Mouse (Mus musculus) adrenal gland, postnatal 25 days (tissue): Measurements from ENCODE around the gene Syne1. TPM values are rescaled to one million over a fixed set of nuclear protein-coding genes. Genes with fewer than 3 reads are reported as not detected.
A peak's percentile ranks its signal among the peaks of the same experiment; 100 is the strongest.
"Not testable (repeated sequence)": the region's sequence is repeated elsewhere in the genome, so short reads cannot be mapped to it uniquely, and the experiment has no call there.

Experiments used
- DNase-seq: peaks from one replicate; pipeline ENCODE4 v3.0.0; 2021; ENCODE audit warnings: mixed read lengths
- total RNA-seq: library from RNA; stranded (reverse); gene quantifications from 2 replicates; pipeline ENCODE4 v1.2.3, GENCODE M21; 2021

Syne1 gene
- total RNA-seq, 1 experiment from 2014 or later: 21.7 TPM

DNA sequence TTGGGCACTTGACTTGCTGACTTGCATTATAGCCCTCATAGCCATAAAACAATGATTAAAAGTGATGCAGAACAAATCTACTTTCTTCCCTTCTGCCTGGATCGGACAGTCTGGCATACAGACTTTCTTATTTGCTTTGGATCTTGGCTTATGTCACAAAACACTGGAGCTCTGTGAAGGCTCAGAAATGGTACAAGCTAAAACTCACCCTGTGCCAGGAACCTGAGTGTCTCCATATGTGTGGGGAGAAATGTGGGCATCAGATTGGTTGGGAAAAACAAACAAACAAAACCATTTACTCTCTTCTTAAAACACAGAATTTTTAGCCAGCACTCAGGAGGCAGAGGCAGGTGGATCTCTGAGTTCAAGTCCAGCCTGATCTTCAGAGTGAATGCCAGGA lies 30.6 kb downstream of the Syne1 start:
- DNase-seq: no peak

DNA sequence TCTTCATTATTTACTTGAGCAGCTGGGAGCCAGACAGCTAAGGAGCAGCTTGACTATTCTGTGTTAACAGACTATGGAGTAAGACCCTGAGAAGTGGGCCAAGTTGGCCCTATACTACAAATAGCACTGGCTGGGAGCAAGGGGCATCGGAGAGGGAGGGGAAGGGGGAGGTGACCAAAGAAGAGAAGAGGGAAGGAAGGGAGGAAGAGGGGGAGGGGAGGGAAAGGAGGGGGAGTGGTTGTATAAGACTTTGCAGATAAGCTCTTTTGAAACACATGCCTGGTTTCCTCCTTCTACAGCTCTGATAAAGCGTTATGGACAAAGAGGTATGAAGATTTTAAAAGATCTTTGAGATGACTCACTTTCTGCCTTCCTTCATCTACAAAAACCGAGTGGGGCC lies 36.0 kb downstream of the Syne1 start:
- DNase-seq: no peak

GRCm38 (mm10) chr10:5514134-5514533 lies 37.1 kb downstream of the Syne1 start:
- DNase-seq: no peak

DNA sequence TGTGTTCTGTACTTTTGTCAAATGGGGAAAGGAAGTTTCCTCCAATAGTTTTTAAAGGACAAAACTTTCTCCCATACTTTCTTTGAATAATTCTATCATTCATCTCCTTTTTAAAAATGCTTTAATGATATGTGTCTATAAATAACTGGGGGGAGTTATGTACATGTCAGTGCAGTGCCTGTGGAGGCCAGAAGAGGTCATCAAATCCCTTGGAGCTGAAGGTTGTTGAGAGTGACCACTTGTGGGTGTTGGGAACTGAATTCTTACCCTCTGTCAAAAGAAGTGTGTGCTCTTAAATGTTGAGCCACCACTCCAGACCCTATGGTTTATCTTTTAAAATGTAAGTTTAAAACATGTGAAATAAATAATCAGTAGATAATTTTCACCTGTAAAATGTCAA lies 39.0 kb downstream of the Syne1 start:
- no peak for DNase-seq

DNA sequence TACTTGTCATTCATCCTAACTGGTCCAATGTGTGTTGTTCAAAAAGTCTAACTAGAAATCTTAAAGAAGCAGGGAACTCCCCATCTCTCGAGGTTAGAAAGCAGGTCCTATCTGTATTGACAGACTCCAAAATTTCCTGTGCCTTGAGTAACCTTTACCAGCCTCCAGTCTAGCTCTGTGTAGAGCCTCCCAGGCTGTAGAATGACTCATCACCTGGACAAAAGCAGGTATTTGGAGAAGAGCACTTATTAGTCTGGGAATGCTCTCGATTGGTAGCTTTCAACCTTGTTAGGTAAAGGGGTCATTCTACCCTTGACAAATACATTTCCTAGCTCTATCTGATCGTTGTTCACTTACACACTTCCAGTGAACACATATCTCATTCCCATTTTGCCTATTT lies 39.9 kb downstream of the Syne1 start:
- DNase-seq: no peak

- no peak for DNase-seq
These were observed 43.8 kb downstream of the Syne1 start for GRCm38 (mm10) chr10:5507478-5507877.

GRCm38 (mm10) chr10:5504761-5505160 lies 46.5 kb downstream of the Syne1 start:
- no peak for DNase-seq

- no peak for DNase-seq
These were observed 47.4 kb downstream of the Syne1 start for GRCm38 (mm10) chr10:5503909-5504308.

- DNase-seq: not testable (repeated sequence)
These were observed 51.5 kb downstream of the Syne1 start for GRCm38 (mm10) chr10:5499684-5500369.

- DNase-seq: no peak
These were observed 53.4 kb downstream of the Syne1 start for GRCm38 (mm10) chr10:5497859-5498258.

GRCm38 (mm10) chr10:5491050-5491449 lies 60.2 kb downstream of the Syne1 start:
- DNase-seq: no peak

DNA sequence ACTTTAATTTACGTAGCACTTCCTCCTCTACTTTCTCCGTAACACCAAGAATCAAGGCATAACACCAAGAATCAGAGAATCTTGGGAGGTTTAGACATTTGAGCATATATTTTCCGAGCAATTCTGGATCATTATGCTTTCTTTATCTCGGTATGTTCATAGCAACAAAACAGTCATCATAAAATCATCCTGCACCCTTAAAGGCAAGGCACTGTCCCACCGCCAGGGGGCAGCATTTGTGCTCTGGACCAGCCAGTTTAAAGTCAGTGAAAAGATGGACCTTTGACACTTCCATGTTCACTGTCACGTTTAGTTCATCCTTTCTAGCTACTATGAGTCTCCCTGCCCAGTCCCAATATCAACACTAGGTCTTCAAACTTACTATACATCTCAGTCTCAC lies 61.3 kb downstream of the Syne1 start:
- DNase-seq: peak; percentile 30

- DNase-seq: no peak
These were observed 63.2 kb downstream of the Syne1 start for GRCm38 (mm10) chr10:5488097-5488496.

GRCm38 (mm10) chr10:5480552-5481550 lies 70.4 kb downstream of the Syne1 start:
- DNase-seq: no peak

DNA sequence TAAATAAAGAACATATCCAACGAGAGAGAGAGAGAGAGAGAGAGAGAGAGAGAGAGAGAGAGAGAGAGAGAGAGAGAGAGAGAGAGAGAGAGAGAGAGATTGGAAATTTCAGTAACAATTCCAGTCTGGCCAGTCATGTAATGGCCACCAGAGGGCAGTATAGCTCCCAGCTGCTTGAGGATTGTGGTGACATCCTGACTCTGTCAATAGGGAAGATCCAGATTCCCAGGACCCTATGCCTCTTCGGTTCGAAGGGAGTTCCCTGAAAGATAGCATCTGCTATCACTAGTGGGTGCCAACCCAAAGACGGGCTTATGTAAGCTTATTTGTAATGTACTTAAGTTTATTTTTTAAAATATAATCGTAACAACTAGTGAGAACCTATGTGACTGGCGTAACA lies 71.2 kb downstream of the Syne1 start:
- DNase-seq: peak; percentile 39

DNA sequence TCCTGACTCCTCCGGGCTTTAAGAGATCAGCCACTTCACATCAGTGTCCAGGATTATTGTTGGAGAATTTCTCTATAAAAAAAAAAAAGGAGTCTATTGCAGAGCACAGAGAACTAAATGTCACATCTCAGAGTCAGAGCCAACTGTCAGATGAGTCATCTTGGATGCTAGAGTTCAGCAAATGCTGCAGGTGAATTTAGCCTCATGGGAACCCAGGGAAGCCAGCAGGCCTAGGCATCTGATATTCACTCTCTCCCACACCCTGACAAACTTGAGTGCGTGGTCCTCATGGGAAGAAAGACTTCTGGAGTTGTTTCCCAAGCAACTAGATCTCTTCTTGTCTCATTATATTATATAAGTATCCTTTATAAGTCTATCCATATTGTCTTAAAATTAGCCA lies 82.6 kb downstream of the Syne1 start:
- no peak for DNase-seq

- DNase-seq: no peak
These were observed 97.5 kb downstream of the Syne1 start for GRCm38 (mm10) chr10:5453830-5454229.

DNA sequence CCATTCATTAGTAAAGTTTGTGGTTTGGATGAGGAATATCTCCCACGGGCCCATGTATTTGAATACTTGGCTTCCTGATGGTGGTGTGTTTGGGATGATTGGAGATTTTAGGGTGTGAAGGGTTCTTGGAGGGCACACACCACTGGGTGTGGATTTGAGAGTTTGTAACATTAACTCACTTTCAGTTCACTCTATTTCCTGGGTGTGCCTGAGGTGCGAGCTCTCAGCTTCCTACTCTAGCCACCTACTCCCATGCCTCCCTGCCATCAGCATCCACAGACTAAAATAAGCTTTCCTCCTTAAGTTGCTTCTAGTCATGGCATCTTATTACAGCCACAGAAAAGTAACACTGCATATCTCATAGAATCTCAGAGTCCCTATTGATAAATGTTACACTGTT lies 101.3 kb downstream of the Syne1 start:
- DNase-seq: no peak

GRCm38 (mm10) chr10:5447950-5448716 lies 103.1 kb downstream of the Syne1 start:
- DNase-seq: no peak

DNA sequence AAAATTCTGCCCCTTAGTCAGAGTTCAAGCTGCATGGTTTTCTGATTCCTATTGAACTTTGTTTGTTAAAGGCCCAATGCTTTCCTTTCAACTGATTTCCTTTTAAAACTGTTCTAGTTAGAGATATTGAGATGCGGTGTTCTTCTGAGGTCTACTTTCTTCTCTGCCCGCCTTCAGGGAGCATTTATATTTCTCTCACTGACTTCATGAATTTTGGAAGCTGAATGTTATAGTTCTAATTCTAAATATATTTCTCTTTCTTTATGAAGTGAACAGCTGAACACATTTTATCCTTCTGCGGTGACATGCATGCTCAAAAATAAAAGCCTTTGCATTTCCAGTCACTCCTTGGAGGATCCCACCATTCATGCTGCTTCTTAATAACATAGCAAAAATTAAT lies 106.0 kb downstream of the Syne1 start:
- DNase-seq: no peak

DNA sequence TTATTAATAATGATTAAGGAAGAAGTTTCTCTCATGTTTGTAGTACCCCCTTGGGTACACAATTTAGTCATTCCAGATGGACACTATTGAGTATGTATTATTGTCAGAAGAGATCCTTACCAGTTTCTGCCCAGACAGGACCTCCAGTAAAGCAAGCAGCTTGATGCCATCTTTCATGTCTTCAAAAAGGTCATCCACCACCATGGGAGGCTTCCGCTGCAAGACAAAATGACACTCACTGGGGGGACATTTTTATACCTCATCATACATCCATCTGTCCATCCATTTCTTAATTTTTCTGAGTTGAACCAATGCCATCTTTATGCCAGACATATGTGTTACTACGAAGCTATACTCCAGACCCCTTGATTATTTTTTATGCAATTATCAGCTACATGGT lies 108.3 kb downstream of the Syne1 start:
- DNase-seq: no peak

DNA sequence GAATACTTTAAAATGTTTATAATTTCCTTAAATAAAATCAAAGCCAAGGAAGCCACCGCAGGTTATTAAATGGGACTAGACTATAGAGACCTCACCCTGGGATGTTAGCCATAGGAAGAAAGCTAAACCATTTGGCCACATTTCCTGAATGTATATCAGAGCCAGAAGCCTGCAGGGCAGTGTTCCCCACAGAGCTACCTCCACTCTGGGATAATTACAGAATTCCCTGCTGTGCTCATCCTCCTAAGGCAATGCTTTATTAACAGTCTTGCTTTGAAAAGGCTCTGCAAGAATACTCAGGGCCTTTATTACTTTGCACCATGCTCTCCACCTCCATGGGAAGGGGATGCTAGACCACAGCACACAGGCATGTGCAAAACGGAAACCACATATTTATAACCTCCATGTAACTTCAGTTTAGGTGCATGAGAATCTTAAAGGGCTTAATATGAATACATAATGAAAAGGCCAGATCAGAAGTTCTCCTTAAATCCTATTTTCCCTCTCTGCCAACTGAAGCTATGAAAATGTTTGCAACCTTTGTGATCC lies 111.4 kb downstream of the Syne1 start:
- DNase-seq: no peak
